Mouse (Mus musculus) ES-Bruce4 (cell line): Measurements from ENCODE around the gene Wdr41. TPM values are rescaled to one million over a fixed set of nuclear protein-coding genes. Genes with fewer than 3 reads are reported as not detected.

Source experiments
- H3K27ac ChIP-seq: 2 replicates; pipeline ENCODE4 v1.5.1; 2012; ENCODE audit warnings: low read length, inconsistent platforms; ENCODE audit not compliant: insufficient read depth
- H3K27me3 ChIP-seq: 2 replicates; pipeline ENCODE4 v1.6.1; 2012; ENCODE audit warnings: mild to moderate bottlenecking, low read length, inconsistent platforms; ENCODE audit not compliant: control insufficient read depth, poor library complexity, insufficient read depth, severe bottlenecking
- H3K36me3 ChIP-seq: 2 replicates; pipeline ENCODE4 v1.6.1; 2012; ENCODE audit warnings: inconsistent platforms, mild to moderate bottlenecking, low read length, moderate library complexity; ENCODE audit not compliant: control insufficient read depth, poor library complexity, insufficient read depth, severe bottlenecking
- H3K4me1 ChIP-seq: one replicate; pipeline ENCODE4 v1.8.1; 2011; ENCODE audit warnings: low read length; ENCODE audit not compliant: control insufficient read depth, insufficient read depth
- H3K4me3 ChIP-seq: 2 replicates; pipeline ENCODE4 v1.5.1; 2011; ENCODE audit warnings: low read depth, mild to moderate bottlenecking, low read length
- H3K9ac ChIP-seq: 2 replicates; pipeline ENCODE4 v1.6.1; 2012; ENCODE audit warnings: low read depth, mild to moderate bottlenecking, inconsistent platforms; ENCODE audit not compliant: poor library complexity, severe bottlenecking
- H3K9me3 ChIP-seq: replicated peaks from 2 replicates; pipeline ENCODE4 v1.6.1; 2012; ENCODE audit warnings: mild to moderate bottlenecking, low read length, inconsistent platforms; ENCODE audit not compliant: control insufficient read depth, poor library complexity, insufficient read depth, severe bottlenecking
- CTCF ChIP-seq: IDR thresholded peaks from one replicate; pipeline ENCODE4 v1.8.1; 2011; ENCODE audit warnings: low read depth, low read length
- EP300 ChIP-seq: IDR thresholded peaks from 2 replicates; pipeline ENCODE4 v1.6.1; 2011; ENCODE audit warnings: low read depth, low read length; ENCODE audit not compliant: insufficient read depth
- POLR2A ChIP-seq: IDR thresholded peaks from one replicate; pipeline ENCODE4 v1.8.1; 2011; ENCODE audit warnings: low read length; ENCODE audit not compliant: insufficient read depth
- polyA plus RNA-seq: library from polyadenylated mRNA; stranded (reverse); fragments of >200 nt; gene quantifications from 2 replicates; pipeline ENCODE4 v1.2.4, GENCODE M21; 2011; ENCODE audit warnings: low read depth; ENCODE audit not compliant: missing spikeins, insufficient read depth, insufficient read length

Gene Wdr41
- polyA plus RNA-seq, 1 experiment = 13.4 TPM

GRCm38 (mm10) chr13:95040140-95040738 lies 64.1 kb downstream of the Wdr41 start:
- Histone ChIP-seq H3K27me3 (no peaks in the 10 kb centered on the region), H3K9ac (no peak overlapping the region), H3K4me1 (peaks cover 4% of the 10 kb centered on the region), H3K9me3 (no peaks in the 10 kb centered on the region), H3K27ac (no peak overlapping the region), H3K36me3 (no peaks in the 10 kb centered on the region), H3K4me3 (no peak overlapping the region)
- TF ChIP-seq POLR2A (no peak), CTCF (no peak), EP300 (no peak)

GRCm38 (mm10) chr13:95044108-95044507 lies 68.0 kb downstream of the Wdr41 start:
- Histone ChIP-seq H3K9ac (no peak overlapping the region), H3K36me3 (no peaks in the 10 kb centered on the region), H3K4me3 (no peak overlapping the region), H3K27me3 (no peaks in the 10 kb centered on the region), H3K4me1 (peaks cover 4% of the 10 kb centered on the region), H3K27ac (no peak overlapping the region), H3K9me3 (no peaks in the 10 kb centered on the region)
- no peak for TF ChIP-seq POLR2A
- TF ChIP-seq CTCF = no peak
- TF ChIP-seq EP300 = no peak

- no peaks in the 10 kb centered on the region for H3K27me3 ChIP-seq
- H3K36me3 ChIP-seq = no peaks in the 10 kb centered on the region
- no peak for TF ChIP-seq CTCF
- TF ChIP-seq POLR2A = no peak
- no peak for TF ChIP-seq EP300
- H3K9ac ChIP-seq = no peak overlapping the region
- H3K27ac ChIP-seq = no peak overlapping the region
- H3K4me3 ChIP-seq = no peak overlapping the region
- H3K9me3 ChIP-seq = no peaks in the 10 kb centered on the region
- no peaks in the 10 kb centered on the region for H3K4me1 ChIP-seq
Measured at GRCm38 (mm10) chr13:95050398-95050797, 74.3 kb downstream of the Wdr41 start.

GRCm38 (mm10) chr13:95052421-95052820 lies 76.3 kb downstream of the Wdr41 start:
- Histone ChIP-seq H3K9ac (no peak overlapping the region), H3K27ac (no peak overlapping the region), H3K27me3 (no peaks in the 10 kb centered on the region), H3K4me3 (no peak overlapping the region), H3K36me3 (no peaks in the 10 kb centered on the region), H3K9me3 (no peaks in the 10 kb centered on the region), H3K4me1 (no peaks in the 10 kb centered on the region)
- TF ChIP-seq EP300 = no peak
- TF ChIP-seq POLR2A = no peak
- no peak for TF ChIP-seq CTCF

GRCm38 (mm10) chr13:95055742-95056388 lies 79.7 kb downstream of the Wdr41 start:
- TF ChIP-seq EP300 (no peak), POLR2A (no peak), CTCF (no peak)
- no peak overlapping the region for H3K27ac ChIP-seq

GRCm38 (mm10) chr13:95056501-95057280 lies 80.5 kb downstream of the Wdr41 start:
- TF ChIP-seq CTCF (no peak), POLR2A (no peak), EP300 (no peak)
- no peak overlapping the region for H3K4me3 ChIP-seq
- no peaks in the 10 kb centered on the region for H3K36me3 ChIP-seq
- H3K9me3 ChIP-seq = no peaks in the 10 kb centered on the region
- no peak overlapping the region for H3K9ac ChIP-seq
- no peak overlapping the region for H3K27ac ChIP-seq
- no peaks in the 10 kb centered on the region for H3K27me3 ChIP-seq
- no peaks in the 10 kb centered on the region for H3K4me1 ChIP-seq

More at GRCm38 (mm10) chr13:95055742-95056388, 79.7 kb downstream of the Wdr41 start:
- H3K27me3 ChIP-seq = no peaks in the 10 kb centered on the region
- H3K9ac ChIP-seq = no peak overlapping the region
- no peaks in the 10 kb centered on the region for H3K9me3 ChIP-seq
- H3K36me3 ChIP-seq = no peaks in the 10 kb centered on the region
- no peaks in the 10 kb centered on the region for H3K4me1 ChIP-seq
- H3K4me3 ChIP-seq = no peak overlapping the region
